Mouse (Mus musculus): Measurements from ENCODE around the gene Crisp4.

DNA sequence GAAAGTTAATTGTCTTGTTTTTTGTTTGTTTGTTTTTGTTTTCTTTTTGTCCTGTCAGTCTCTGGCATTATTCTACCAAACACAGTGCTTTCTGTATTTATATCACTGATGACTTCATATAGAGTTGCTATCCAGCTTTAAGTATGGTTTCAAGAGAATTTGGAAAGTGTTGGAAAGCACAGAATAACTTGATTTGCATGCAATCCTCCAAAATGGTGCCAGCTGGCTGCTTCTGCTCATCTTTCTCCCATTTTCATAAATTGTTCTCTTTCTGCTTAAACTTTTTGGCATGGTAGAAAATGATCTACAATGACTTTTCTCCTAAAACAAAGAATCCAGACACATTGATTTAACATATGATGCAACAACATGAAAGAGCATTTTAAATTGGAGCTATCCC, 2.5 kb upstream of the Crisp4 start:
- TF ChIP-seq CTCF (IDR thresholded peaks at IDR 0.05; ENCODE audit: low read depth) (no peak), EP300 (IDR thresholded peaks at IDR 0.05; ENCODE audit: low read depth) (no peak)
